Mouse (Mus musculus) liver, embryonic 12.5 days (tissue): ENCODE data around the gene Rgl1. TPM values are rescaled to one million over a fixed set of nuclear protein-coding genes. Genes with fewer than 3 reads are reported as not detected.
A peak's percentile ranks its signal among the peaks of the same experiment; 100 is the strongest.

Experiments
- ATAC-seq: fragments of 200-750 bp; cut with Nextera tagmentation; 2 replicates; pipeline ENCODE4 v1.8.0; 2017; ENCODE audit warnings: moderate number of reproducible peaks, mild to moderate bottlenecking, moderate library complexity
- H3K27ac ChIP-seq: fragments of 300-500 bp; sonication (generic); 2 replicates; pipeline ENCODE4 v1.5.1; 2016; ENCODE audit warnings: mild to moderate bottlenecking
- H3K27me3 ChIP-seq: fragments of 300-500 bp; sonication (generic); replicated peaks from 2 replicates; pipeline ENCODE4 v1.6.1; 2016; ENCODE audit warnings: mild to moderate bottlenecking, moderate library complexity
- H3K36me3 ChIP-seq: fragments of 300-500 bp; sonication (generic); 2 replicates; pipeline ENCODE4 v1.6.1; 2016; ENCODE audit warnings: mild to moderate bottlenecking, moderate library complexity
- H3K4me1 ChIP-seq: fragments of 300-500 bp; sonication (generic); 2 replicates; pipeline ENCODE4 v1.6.1; 2016
- H3K4me2 ChIP-seq: fragments of 300-500 bp; sonication (generic); 2 replicates; pipeline ENCODE4 v1.6.1; 2016; ENCODE audit warnings: mild to moderate bottlenecking, moderate library complexity
- H3K4me3 ChIP-seq: fragments of 300-500 bp; sonication (generic); 2 replicates; pipeline ENCODE4 v1.5.1; 2016; ENCODE audit warnings: mild to moderate bottlenecking, moderate library complexity
- H3K9ac ChIP-seq: fragments of 300-500 bp; sonication (generic); 2 replicates; pipeline ENCODE4 v1.6.1; 2016; ENCODE audit warnings: mild to moderate bottlenecking, moderate library complexity
- H3K9me3 ChIP-seq: fragments of 300-500 bp; sonication (generic); replicated peaks from 2 replicates; pipeline ENCODE4 v1.6.1; 2016; ENCODE audit warnings: mild to moderate bottlenecking, moderate library complexity
- WGBS: fragments of 180-500 bp; shearing (Covaris S2); methylation state at CpG from one replicate; pipeline ENCODE4 v1.1.7; 2016; ENCODE audit not compliant: insufficient replicate concordance; 5-methylcytosine and 5-hydroxymethylcytosine counted together
- polyA plus RNA-seq: library from polyadenylated mRNA; unstranded; fragments of >200 nt; fragmentation: Nextera tagmentation; extraction: Ambion mirVana; gene quantifications from 2 replicates; pipeline ENCODE4 v1.2.1, GENCODE M21; 2016

The Rgl1 gene
- polyA plus RNA-seq, 1 experiment from 2014 or later, result 12.5 TPM

GRCm38 (mm10) chr1:152589331-152589935, 176.7 kb downstream of the Rgl1 start:
- H3K4me1 ChIP-seq, result peaks cover 45% of the 10 kb centered on the region
- H3K27ac ChIP-seq, result no peak overlapping the region; the same call in 1 of the 2 replicates
- no peak for ATAC-seq
- H3K4me2 ChIP-seq, result 0 out of 2 replicates have a peak overlapping the region, but pooled peaks have one; percentile 13
- H3K9ac ChIP-seq, result no peak overlapping the region
- peaks cover 19% of the 10 kb centered on the region; the same call in 1 of the 2 replicates for H3K27me3 ChIP-seq
- no peaks in the 10 kb centered on the region for H3K9me3 ChIP-seq
- 63% methylated on average over 9 of the region's 9 CpGs for WGBS
- H3K4me3 ChIP-seq, result no peak overlapping the region
- no peaks in the 10 kb centered on the region for H3K36me3 ChIP-seq

DNA sequence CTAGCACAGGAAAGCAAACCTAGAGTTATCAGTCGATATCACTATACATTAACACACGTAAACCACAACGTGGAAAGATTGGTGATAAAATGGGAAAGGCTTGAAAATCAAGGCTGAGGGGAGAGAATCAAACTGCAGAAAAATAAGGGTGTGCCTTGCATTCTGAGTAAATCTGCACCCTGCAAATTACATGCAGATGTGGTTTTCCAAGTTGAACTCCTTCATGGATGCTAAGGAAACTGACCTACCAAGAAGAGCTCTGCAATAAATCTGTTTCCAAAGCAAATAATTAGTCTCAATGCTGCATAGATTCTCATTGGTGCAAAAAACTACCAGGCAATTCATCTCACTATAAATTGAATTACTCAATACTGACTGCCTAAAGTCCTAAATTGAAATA, 178.7 kb downstream of the Rgl1 start:
- 58% methylated on average over 3 of the region's 3 CpGs for WGBS
- Histone ChIP-seq H3K4me3 (no peak overlapping the region), H3K27ac (no peak overlapping the region), H3K36me3 (no peaks in the 10 kb centered on the region), H3K4me2 (no peak overlapping the region), H3K4me1 (peaks cover 25% of the 10 kb centered on the region), H3K27me3 (peaks cover 24% of the 10 kb centered on the region; the same call in 1 of the 2 replicates), H3K9me3 (no peaks in the 10 kb centered on the region), H3K9ac (no peak overlapping the region)
- ATAC-seq, result no peak

DNA sequence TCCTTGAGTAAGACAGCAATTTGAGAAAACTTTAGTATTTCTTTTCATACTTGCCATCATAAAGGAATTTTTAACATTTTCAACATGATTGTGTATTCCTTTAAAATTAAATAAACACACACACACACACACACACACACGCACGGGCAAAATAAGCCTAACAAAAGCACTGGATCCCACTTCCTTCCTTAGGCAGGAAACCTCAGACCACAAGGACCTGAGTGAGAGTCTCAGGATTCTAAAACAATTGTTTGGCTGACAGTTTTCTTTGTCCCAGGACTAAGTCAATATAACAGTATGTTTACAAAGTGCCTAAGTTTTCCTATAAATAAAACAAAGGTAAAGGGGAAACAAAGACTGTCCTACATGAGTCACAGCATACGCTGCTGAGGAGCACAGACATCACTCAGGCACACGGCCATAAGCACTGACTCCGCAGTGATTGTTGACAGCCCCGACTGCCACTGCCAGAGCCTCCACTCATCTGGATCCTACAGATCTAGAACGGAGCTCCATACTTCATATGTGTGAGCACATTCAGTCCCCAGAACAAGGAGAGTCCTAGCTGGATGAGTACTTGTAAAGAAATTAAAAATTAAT, 180.7 kb downstream of the Rgl1 start:
- no peak overlapping the region for H3K27ac ChIP-seq
- no peaks in the 10 kb centered on the region for H3K36me3 ChIP-seq
- ATAC-seq, result no peak
- H3K4me2 ChIP-seq, result no peak overlapping the region
- H3K9me3 ChIP-seq, result no peaks in the 10 kb centered on the region
- 16% methylated on average over 7 of the region's 7 CpGs for WGBS
- H3K9ac ChIP-seq, result no peak overlapping the region
- peaks cover 24% of the 10 kb centered on the region; the same call in 1 of the 2 replicates for H3K27me3 ChIP-seq
- peaks cover 13% of the 10 kb centered on the region for H3K4me1 ChIP-seq
- no peak overlapping the region for H3K4me3 ChIP-seq

- Histone ChIP-seq H3K9ac (no peak overlapping the region), H3K27ac (no peak overlapping the region), H3K4me2 (no peak overlapping the region), H3K4me1 (peaks cover 10% of the 10 kb centered on the region), H3K36me3 (no peaks in the 10 kb centered on the region), H3K27me3 (peaks cover 24% of the 10 kb centered on the region; the same call in 1 of the 2 replicates), H3K9me3 (no peaks in the 10 kb centered on the region), H3K4me3 (no peak overlapping the region)
- ATAC-seq, result no peak
- WGBS, result 47% methylated on average over 8 of the region's 8 CpGs
These were observed 181.2 kb downstream of the Rgl1 start for GRCm38 (mm10) chr1:152584933-152585332.

DNA sequence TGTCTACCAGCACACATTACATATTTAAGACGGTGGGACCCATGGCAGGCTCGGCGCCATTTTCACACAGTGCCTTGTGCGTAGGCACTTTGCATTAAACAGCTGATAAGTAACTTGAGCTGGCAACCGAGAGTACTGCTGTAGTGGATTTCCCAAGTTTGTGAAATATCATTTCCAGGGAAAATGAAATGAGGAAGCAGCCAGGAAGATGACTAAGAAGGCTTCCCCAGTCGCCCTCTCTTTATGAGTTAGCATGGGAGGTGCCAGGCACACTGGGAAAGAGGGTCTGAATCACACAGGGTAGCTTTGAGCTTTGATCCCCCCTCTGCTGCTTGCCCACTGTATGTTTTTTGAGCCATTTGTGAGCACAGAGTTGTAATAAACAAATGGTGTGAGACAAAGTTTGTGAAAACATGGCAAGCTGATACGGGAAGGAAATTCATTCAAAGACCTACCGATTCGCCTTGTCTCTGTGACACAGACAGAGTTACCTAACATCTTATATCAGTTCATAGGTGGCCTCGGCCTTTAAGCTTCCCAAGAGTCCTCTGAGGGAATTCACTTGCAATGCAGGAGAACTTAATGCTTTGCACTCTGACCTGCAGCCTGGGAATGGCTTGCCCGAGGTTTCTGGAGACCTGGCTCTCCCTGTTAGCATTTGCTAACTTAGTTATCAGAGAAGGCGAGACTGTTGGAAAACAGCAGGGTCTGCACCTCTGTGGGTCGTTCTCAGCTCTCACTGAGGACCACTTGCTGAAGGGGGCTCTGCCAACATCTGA, 184.8 kb downstream of the Rgl1 start:
- no peak for ATAC-seq
- Histone ChIP-seq H3K4me2 (no peak overlapping the region), H3K36me3 (no peaks in the 10 kb centered on the region), H3K27me3 (peaks cover 15% of the 10 kb centered on the region; the same call in 1 of the 2 replicates), H3K27ac (no peak overlapping the region), H3K4me1 (peaks cover 8% of the 10 kb centered on the region), H3K4me3 (no peak overlapping the region), H3K9me3 (no peaks in the 10 kb centered on the region), H3K9ac (no peak overlapping the region)
- 47% methylated on average over 13 of the region's 13 CpGs for WGBS

DNA sequence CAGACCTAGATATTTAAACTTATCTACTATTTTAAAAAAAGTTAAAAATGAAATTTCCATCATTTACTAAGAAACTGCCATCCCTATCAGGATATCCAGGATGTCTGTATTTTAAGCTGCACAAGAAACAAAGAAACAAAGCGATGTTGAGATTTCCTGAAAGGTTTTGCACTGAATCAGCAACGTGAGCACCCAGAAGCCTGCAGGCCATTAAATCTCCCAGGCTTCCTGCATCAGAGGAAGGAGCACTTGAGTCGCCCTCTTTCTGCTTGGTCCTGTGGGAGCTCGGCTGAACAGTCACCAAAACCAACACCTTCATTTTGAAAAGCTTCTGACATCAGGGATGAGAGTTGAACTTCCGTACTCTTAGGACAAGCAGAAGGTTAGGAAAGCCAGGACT, 187.2 kb downstream of the Rgl1 start:
- ATAC-seq, result no peak
- 53% methylated on average over 5 of the region's 5 CpGs for WGBS
- Histone ChIP-seq H3K27me3 (peaks cover 3% of the 10 kb centered on the region; the same call in 1 of the 2 replicates), H3K4me1 (peaks cover 9% of the 10 kb centered on the region), H3K4me2 (no peak overlapping the region), H3K27ac (no peak overlapping the region), H3K36me3 (no peaks in the 10 kb centered on the region), H3K9me3 (no peaks in the 10 kb centered on the region), H3K9ac (no peak overlapping the region), H3K4me3 (no peak overlapping the region)

GRCm38 (mm10) chr1:152578108-152578721, 187.9 kb downstream of the Rgl1 start:
- H3K4me1 ChIP-seq, result peaks cover 16% of the 10 kb centered on the region
- no peaks in the 10 kb centered on the region for H3K9me3 ChIP-seq
- 72% methylated on average over 19 of the region's 19 CpGs for WGBS
- H3K36me3 ChIP-seq, result no peaks in the 10 kb centered on the region
- no peak for ATAC-seq
- no peaks in the 10 kb centered on the region; the same call in 1 of the 2 replicates for H3K27me3 ChIP-seq
- no peak overlapping the region for H3K27ac ChIP-seq
- H3K9ac ChIP-seq, result no peak overlapping the region
- H3K4me3 ChIP-seq, result no peak overlapping the region
- no peak overlapping the region for H3K4me2 ChIP-seq

DNA sequence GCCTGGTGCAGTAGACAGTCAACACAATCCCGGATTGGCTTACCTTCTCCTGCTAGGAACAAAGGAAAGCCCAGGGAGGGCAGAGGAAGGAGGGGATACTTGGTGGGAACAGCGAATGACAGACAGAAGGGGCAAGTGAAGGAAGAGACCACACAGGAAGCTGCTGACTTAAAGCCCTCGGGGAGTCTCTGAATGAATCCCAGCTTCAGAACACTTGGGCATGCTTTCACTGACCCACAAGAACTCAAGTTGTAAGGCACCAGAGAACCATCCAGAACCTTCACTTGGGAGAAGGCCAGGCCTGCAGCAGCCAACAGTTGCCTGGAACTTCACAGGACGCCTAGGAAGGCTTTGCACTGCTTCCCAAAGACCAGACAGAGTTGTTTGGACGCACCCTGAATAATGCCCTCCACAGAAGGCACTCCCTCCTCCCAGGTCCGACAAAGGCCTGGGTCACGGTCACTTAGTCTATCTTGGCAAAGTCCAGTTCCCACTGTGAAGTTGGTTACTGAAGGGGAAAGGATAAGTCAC, 189.5 kb downstream of the Rgl1 start:
- no peak overlapping the region for H3K4me3 ChIP-seq
- no peaks in the 10 kb centered on the region; the same call in 1 of the 2 replicates for H3K27me3 ChIP-seq
- WGBS, result 52% methylated on average over 7 of the region's 7 CpGs
- H3K9me3 ChIP-seq, result no peaks in the 10 kb centered on the region
- no peaks in the 10 kb centered on the region for H3K36me3 ChIP-seq
- ATAC-seq, result no peak
- no peak overlapping the region for H3K9ac ChIP-seq
- no peak overlapping the region for H3K27ac ChIP-seq
- no peak overlapping the region for H3K4me2 ChIP-seq
- H3K4me1 ChIP-seq, result peaks cover 19% of the 10 kb centered on the region

- H3K27ac ChIP-seq, result no peak overlapping the region
- peaks cover 15% of the 10 kb centered on the region for H3K4me1 ChIP-seq
- 0 out of 2 replicates have a peak, but pooled peaks cover 11% of the 10 kb centered on the region for H3K36me3 ChIP-seq
- H3K4me3 ChIP-seq, result no peak overlapping the region
- 54% methylated on average over 5 of the region's 5 CpGs for WGBS
- no peaks in the 10 kb centered on the region for H3K27me3 ChIP-seq
- H3K9ac ChIP-seq, result no peak overlapping the region
- H3K4me2 ChIP-seq, result no peak overlapping the region
- no peak for ATAC-seq
- no peaks in the 10 kb centered on the region for H3K9me3 ChIP-seq
These were observed 191.1 kb downstream of the Rgl1 start for GRCm38 (mm10) chr1:152575096-152575495.

- Histone ChIP-seq H3K36me3 (0 out of 2 replicates have a peak, but pooled peaks cover 11% of the 10 kb centered on the region), H3K27me3 (no peaks in the 10 kb centered on the region), H3K9ac (no peak overlapping the region), H3K9me3 (no peaks in the 10 kb centered on the region), H3K4me1 (peaks cover 15% of the 10 kb centered on the region), H3K27ac (no peak overlapping the region), H3K4me2 (no peak overlapping the region), H3K4me3 (no peak overlapping the region)
- ATAC-seq, result no peak
- WGBS, result 64% methylated on average over 8 of the region's 8 CpGs
These were observed 192.6 kb downstream of the Rgl1 start for GRCm38 (mm10) chr1:152573470-152574059.

DNA sequence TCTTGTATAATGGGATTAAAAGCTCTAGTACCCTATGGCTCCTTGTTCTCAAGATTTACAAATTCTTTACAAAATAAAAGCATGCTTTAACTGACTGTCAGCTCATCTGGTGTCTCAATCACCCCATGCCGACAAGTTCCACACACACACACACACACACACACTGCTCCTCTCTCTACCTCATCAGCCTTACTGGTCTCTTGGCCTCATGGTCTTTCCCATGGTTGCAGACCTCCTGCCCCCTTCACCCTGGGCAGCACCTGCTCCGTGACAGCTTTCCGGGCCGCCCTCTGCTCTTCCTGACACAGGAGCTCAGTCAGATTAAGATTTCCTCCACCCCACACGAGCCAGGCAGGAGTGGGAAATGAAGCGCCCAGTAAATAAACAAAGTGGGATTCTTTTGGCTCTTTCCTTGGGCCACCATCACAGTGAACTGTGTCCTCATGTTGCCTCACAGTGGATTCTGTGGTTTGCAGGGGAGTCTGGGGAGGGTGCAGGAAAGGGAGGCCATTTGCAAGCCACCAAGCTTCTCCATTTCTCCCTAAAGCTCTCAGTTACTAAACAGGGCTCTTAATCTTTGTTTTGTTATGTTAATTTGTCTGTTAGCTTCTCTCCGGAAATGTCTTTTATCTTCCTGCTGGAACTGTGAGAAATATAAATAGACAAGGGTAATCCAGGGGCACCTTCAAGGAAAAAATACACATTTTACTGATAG, 193.2 kb downstream of the Rgl1 start:
- H3K4me1 ChIP-seq, result peaks cover 15% of the 10 kb centered on the region
- H3K27me3 ChIP-seq, result no peaks in the 10 kb centered on the region
- no peak overlapping the region for H3K4me2 ChIP-seq
- WGBS, result 20% methylated on average over 7 of the region's 7 CpGs
- no peak overlapping the region for H3K4me3 ChIP-seq
- H3K36me3 ChIP-seq, result 0 out of 2 replicates have a peak, but pooled peaks cover 11% of the 10 kb centered on the region
- no peak overlapping the region for H3K27ac ChIP-seq
- no peaks in the 10 kb centered on the region for H3K9me3 ChIP-seq
- no peak overlapping the region for H3K9ac ChIP-seq
- ATAC-seq, result no peak
